Mouse (Mus musculus): ENCODE measurements around the gene 9930111J21Rik2.
"Not testable (repeated sequence)": the region's sequence is repeated elsewhere in the genome, so short reads cannot be mapped to it uniquely, and the experiment has no call there.

Gene 9930111J21Rik2

GRCm38 (mm10) chr11:49051093-49051891, at the start of gene 9930111J21Rik2:
Gene 9930111J21Rik2, minus strand, starts transcription at chr11:49051242.
- DNase-seq (ENCODE audit: low spot score in 2 of 2): not testable (repeated sequence)

DNA sequence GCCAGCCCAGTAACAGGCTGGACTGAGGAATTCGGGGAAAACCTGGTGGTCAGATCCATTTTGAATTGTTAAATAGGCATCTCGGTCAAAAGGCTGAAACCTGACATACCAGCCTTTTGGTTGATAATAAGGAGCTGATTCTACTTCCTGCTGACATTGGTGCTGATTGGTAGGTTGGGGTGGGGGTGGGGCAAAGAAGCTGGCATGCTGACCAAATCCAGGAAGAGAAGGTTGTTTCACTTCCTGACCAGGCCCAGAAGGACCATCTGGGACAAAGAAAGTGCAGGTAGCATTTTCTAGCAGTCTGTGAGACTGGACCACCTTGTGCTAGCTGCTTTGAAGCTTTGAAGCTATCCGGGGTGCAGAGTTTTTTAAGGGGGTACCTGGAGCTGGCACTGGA, 49.4 kb upstream of the 9930111J21Rik2 start:
- no peak for DNase-seq (ENCODE audit: low spot score in 2 of 2)

DNA sequence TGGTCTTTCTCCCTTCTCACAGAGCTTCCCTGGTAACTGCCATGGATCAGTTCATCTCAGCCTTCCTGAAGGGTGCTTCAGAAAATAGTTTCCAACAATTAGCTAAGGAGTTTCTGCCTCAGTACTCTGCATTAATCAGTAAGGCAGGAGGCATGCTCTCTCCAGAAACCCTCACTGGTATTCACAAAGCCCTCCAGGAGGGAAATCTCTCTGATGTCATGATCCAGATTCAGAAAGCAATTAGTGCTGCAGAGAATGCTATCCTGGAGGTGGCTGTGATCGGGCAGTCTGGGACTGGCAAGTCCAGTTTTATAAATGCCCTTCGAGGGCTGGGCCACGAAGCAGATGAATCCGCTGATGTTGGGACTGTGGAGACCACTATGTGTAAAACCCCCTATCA, 44.3 kb upstream of the 9930111J21Rik2 start:
- no peak for DNase-seq (ENCODE audit: low spot score in 2 of 2)

GRCm38 (mm10) chr11:49093861-49094660, 43.0 kb upstream of the 9930111J21Rik2 start:
- DNase-seq (ENCODE audit: low spot score in 2 of 2): no peak

DNA sequence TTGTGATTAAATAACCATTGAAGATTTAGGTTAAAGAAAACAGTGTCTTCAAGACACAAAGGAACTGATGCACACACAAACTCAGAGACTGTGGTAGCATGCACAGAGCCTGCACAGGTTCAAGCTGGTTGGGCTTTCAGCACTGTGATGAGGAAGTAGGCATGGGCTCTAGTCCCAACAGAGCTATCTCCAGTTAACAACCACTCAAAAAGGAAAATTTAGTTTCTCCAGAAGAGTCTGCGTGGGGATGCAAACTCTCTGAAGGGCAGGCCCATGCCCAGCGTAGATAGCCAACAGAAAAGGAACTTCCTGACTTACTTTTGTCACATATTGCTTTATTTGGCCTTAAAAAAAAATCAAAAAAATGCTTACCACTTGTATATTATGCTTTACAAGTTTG, 41.7 kb upstream of the 9930111J21Rik2 start:
- DNase-seq (ENCODE audit: low spot score in 2 of 2): no peak

DNA sequence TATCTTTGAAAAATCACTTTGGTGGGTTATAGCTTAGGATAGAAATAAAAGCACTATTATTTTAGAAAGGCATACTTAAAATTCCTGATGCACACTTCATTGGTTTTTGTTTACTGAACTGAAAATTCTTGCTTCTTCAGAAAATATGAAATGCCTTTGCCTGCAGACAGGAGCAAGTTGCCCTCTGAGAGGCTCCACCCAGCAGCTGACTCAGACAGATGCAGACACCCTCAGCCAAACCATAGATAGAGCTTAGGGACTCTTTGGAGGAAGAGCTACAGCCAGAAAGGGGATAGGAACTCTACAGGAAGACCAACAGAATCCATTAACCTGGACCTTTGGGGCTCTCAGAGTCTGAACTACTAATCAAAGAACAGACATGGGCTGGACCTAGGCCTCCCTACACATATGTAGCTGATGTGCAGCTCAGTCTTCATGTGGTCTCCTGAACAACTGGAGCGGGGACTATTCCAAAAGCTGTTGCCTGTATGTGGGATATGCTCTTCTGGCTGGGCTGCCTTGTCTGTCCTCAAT, 41.1 kb upstream of the 9930111J21Rik2 start:
- DNase-seq (ENCODE audit: low spot score in 2 of 2): no peak

DNA sequence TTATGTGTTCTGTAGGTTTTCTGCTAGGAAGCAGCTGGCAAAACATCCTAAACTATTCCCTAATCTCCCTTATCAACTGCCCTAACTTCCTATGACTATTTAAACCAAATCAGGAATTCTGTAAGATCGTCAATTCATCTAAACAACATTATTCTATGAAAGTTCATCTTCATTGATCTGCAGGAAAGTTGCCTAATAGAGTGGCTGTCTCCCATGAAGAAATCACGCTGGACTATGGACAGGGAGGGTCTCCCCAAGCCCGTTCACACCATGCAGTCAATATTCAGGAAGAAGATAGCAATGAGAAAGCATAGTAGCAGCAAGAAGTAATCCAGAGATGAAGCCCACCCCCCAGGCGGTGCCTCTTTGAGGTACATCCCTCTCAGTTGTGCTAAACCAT, 40.1 kb upstream of the 9930111J21Rik2 start:
- DNase-seq (ENCODE audit: low spot score in 2 of 2): no peak

DNA sequence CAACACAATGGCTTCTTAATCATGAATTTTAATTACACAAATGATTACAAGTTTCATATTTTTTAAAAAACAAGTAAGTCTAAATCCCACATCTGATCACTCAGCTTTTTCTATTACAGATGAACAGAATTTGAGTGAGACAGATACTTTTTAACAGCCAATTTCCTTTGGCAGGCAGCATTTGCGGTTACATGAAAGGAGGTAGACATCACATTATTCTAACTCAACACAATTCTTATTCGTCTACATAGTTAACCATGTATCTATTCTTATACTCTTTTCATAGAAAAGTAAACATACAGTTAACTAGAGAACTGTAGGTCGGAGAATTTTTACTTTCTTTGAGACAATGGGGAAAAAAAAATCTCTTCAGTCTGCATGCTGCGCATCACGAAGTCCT, 39.5 kb upstream of the 9930111J21Rik2 start:
- DNase-seq (ENCODE audit: low spot score in 2 of 2): no peak

GRCm38 (mm10) chr11:49089735-49090507, 38.9 kb upstream of the 9930111J21Rik2 start:
- DNase-seq (ENCODE audit: low spot score in 2 of 2): no peak

GRCm38 (mm10) chr11:49088990-49089652, 38.1 kb upstream of the 9930111J21Rik2 start:
- DNase-seq (ENCODE audit: low spot score in 2 of 2): no peak

DNA sequence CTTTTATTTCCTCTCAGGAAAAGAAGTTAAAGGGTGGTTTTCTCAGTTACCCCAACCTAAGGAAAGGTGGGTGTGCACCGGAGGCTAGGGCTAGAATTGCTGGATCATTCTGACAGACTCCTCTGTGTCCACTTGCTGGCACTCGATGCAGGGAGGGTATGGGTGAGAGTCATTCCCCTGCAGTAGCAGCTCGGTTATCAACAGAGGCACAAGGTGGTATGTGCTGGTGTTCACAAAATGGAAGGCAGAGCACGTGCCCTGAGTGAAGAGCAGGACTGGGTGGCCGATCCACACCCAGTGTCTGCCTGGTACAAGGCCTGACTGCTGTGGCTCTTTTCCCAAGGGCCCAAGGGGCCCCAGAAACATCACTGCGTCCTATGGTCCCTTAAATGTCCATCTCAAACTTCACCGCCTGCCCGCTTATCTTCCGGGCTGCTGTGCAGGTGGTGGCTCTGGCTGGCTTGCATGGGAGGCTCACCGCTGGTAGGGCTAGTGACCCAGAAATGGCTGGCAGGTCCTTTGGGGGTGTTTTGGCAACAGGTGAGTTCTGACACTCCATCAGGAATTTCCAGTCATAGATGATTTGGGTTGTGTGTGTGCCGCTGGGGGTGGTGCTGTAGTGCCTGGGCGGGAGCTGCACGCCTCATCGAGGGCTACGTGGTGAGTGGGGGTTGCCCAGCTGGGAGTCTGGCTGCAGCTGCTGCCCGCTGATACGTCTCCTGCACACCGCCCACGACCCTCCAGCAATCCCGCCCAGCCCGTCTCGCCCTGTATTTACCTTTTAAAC, 37.0 kb upstream of the 9930111J21Rik2 start:
- DNase-seq (ENCODE audit: low spot score in 2 of 2): no peak

- DNase-seq (ENCODE audit: low spot score in 2 of 2): no peak
These were observed 35.9 kb upstream of the 9930111J21Rik2 start for GRCm38 (mm10) chr11:49086858-49087361.

DNA sequence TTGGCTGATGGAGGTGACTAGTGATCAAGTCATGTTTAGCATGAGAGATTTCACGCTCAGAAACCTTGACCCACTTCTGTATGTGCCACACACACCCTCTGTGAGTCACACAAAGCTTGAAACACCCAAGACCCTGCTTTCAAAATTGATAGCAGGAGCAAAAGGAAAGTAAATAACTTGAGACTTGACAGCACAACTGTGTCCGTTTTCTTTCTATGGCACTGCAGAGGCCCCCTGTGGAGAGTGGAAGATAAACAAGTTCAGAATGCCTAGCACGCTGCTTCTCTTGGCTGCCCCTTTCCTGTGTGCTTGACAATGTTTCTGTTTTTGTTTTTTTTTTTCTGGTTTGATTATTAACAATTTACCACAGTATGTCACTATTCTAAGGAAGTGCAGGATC, 33.8 kb upstream of the 9930111J21Rik2 start:
- DNase-seq (ENCODE audit: low spot score in 2 of 2): no peak

GRCm38 (mm10) chr11:49084385-49084784, 33.3 kb upstream of the 9930111J21Rik2 start:
- DNase-seq (ENCODE audit: low spot score in 2 of 2): no peak

DNA sequence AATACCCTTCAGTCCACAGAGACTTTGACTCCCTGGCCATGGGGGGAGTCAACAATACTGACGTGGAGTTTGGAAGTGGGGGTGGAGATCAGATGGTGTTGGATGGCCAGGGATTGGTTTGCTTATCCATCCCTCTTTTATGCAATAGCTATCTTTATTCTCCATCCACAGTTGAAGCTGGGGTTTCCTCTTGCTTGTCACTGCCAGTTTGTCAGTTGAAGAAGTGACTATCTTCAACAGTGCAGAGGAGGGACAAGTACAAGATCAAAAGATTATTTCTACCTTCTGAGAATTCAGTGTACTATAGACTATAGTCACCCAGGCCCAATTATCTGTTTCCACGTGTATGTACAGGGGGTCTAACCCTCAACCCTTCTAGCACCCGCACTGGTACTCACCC, 32.8 kb upstream of the 9930111J21Rik2 start:
- DNase-seq (ENCODE audit: low spot score in 2 of 2): no peak

DNA sequence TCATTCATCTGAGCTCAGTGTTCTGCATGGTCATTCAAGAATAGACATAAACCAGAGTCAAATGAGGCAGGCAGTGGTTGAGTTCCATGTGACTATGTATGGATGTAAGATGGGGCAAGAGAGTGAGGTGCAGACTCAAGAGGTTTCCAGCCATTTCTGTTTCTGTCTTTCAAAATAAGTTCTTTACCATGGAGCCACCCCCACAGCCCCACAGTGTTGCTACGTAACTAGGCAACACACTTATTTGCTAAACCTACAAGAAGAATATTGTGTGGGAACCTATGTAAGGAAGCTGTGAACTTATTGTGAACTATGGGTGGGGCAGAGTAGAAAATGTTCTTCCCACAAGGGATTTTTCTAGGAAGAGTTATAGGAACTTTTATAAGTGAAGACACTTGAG, 32.1 kb upstream of the 9930111J21Rik2 start:
- no peak for DNase-seq (ENCODE audit: low spot score in 2 of 2)

DNA sequence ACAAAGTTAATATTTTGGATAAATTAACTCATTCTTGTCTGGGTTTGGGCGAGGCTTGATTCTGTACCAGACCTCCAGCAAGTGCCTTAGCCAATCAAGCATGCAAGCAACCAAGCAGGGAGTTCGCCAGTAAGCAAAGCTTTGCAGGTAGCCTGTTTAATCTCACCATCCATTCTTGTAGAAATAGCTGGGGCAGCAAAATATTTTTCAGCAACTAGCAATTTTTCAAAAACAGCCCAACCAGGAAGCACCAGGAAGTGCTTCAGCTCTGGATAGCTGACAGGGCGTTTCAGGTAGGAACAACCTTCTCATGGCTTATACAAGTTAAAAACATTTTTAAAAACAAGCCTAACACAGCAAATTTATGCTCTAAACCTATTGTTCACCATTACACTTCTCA, 30.8 kb upstream of the 9930111J21Rik2 start:
- no peak for DNase-seq (ENCODE audit: low spot score in 2 of 2)

- DNase-seq (ENCODE audit: low spot score in 2 of 2): no peak
These were observed 30.3 kb upstream of the 9930111J21Rik2 start for GRCm38 (mm10) chr11:49081356-49081755.

DNA sequence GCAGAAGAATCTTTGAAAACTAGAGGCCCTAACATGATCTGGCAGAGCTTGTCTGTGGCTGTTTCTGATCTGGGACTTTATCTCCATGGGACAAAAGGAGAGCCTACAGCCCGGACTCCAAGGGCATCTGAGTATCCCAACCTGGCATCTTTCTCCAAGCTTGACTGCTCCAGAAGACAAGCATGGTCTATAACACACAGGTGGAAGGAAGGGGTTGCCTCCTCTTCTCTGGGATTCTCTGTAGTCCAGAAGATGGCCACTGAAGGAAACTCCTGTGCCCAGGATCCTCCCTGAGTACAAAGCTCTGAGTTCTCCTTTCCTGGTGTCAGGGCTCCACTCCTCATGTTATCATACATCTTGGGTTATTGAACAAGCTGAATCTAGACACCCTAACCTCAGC, 29.6 kb upstream of the 9930111J21Rik2 start:
- DNase-seq (ENCODE audit: low spot score in 2 of 2): no peak

GRCm38 (mm10) chr11:49078719-49079118, 27.7 kb upstream of the 9930111J21Rik2 start:
- no peak for DNase-seq (ENCODE audit: low spot score in 2 of 2)

Measured in urinary bladder, postnatal 36 days (tissue).